In genomic region chr17:56131136-56131535, GRCm38 (mm10) we compare ENCODE assay signal across 13 mouse cellular contexts. TPM values are rescaled to one million over a fixed set of nuclear protein-coding genes. Genes with fewer than 3 reads are reported as not detected.
"Had no signal": no experiment of that assay in that cellular context is flagged by ENCODE, and none has a peak within 500 bp of the region (broad histone marks: within the 10 kb centered on the region; RNA-seq: fewer than 3 reads in every experiment).

No protein-coding gene starts in this region.

- H3K27me3 ChIP-seq: stomach, embryonic 15.5 days had no signal

- ATAC-seq: midbrain, embryonic 16.5 days had no signal

- DNase-seq: right cerebral cortex, adult 18-20 months; right cerebral cortex, postnatal 25 days had no signal

- H3K4me3 ChIP-seq: midbrain, embryonic 10.5 days; midbrain, embryonic 12.5 days; myocyte; neural tube, embryonic 13.5 days; neural tube, embryonic 15.5 days; stomach, embryonic 15.5 days had no signal

- H3K36me3 ChIP-seq: stomach, embryonic 15.5 days had no signal

- H3K9ac ChIP-seq: lung, embryonic 14.5 days; midbrain, embryonic 12.5 days; neural tube, embryonic 13.5 days; neural tube, embryonic 15.5 days; stomach, embryonic 15.5 days had no signal

- H3K27ac ChIP-seq: midbrain, embryonic 10.5 days; midbrain, embryonic 12.5 days; neural tube, embryonic 13.5 days; neural tube, embryonic 15.5 days; stomach, embryonic 15.5 days; stomach, postnatal 0 days had no signal

- H3K4me2 ChIP-seq: lung, embryonic 14.5 days; midbrain, embryonic 12.5 days; neural tube, embryonic 13.5 days; neural tube, embryonic 15.5 days; stomach, embryonic 15.5 days had no signal

- H3K9me3 ChIP-seq: midbrain, embryonic 10.5 days; midbrain, embryonic 12.5 days; neural tube, embryonic 13.5 days; neural tube, embryonic 15.5 days; stomach, embryonic 15.5 days had no signal

RNA-seq across cellular contexts. Expression of gene Lrg1, which starts 9.3 kb away (rescaled TPM):
- polyA plus RNA-seq: midbrain, embryonic 10.5 days; neural tube, embryonic 11.5 days had no signal

RNA-seq across cellular contexts. Expression of gene Plin5, which starts 13.7 kb away (rescaled TPM):
- total RNA-seq: megakaryocyte-erythroid progenitor cell, adult 5-6 weeks had no signal

RNA-seq across cellular contexts. Expression of gene Plin4, which starts 21.5 kb away (rescaled TPM):
- total RNA-seq: megakaryocyte-erythroid progenitor cell, adult 5-6 weeks had no signal
